Mouse (Mus musculus): ENCODE results near the gene Faap20. TPM values are rescaled to one million over a fixed set of nuclear protein-coding genes. Genes with fewer than 3 reads are reported as not detected.

The Faap20 gene
- total and polyA plus RNA-seq, 3 experiments: 31.0 to 45.0 (median 36.4) TPM

- DNase-seq (ENCODE audit: extremely low read depth): no peak
- H3K4me3 ChIP-seq (replicated peaks in 1 of 3; ENCODE audit: low read depth in 2 of 3, low read length in 2 of 3, poor library complexity in 1 of 3): no peak overlapping the region
- H3K27me3 ChIP-seq (replicated peaks): peaks cover 18% of the 10 kb centered on the region
- in situ Hi-C loops (cut with MboI; ENCODE audit: low pct_ligation_motif_present, low pct_unique_long_range_greater_than_20kb, low sequenced_read_pairs) (no loop called here), dilution Hi-C loops (cut with MboI; ENCODE audit: extremely low pct_ligation_motif_present, extremely low pct_unique_long_range_greater_than_20kb, low sequenced_read_pairs) (no loop called here)
- no peak for TF ChIP-seq BHLHE40 (IDR thresholded peaks at IDR 0.05; ENCODE audit: low read depth, low read length)
- no peak for TF ChIP-seq E2F4 (IDR thresholded peaks at IDR 0.05; ENCODE audit: insufficient replicate concordance, low read depth, low read length)
- no peak for TF ChIP-seq GABPA (IDR thresholded peaks at IDR 0.05; ENCODE audit: insufficient replicate concordance, low read depth, low read length)
- TF ChIP-seq RCOR1 (conservative IDR thresholded peaks at IDR 0.05; ENCODE audit: low read depth, low read length): no peak
- no peak for TF ChIP-seq PAX5 (IDR thresholded peaks at IDR 0.05; ENCODE audit: low read length)
- TF ChIP-seq CTCF (conservative IDR thresholded peaks at IDR 0.05 in 1 of 2, IDR thresholded peaks at IDR 0.05 in 1 of 2; ENCODE audit: low read depth in 2 of 2, low read length in 2 of 2): peak in 1 of 2 experiments; percentile 48; a peak in 2 of 4 replicates
- TF ChIP-seq JUND (conservative IDR thresholded peaks at IDR 0.05; ENCODE audit: low read depth, low read length): no peak
- peak; percentile 23 for TF ChIP-seq SMC3 (IDR thresholded peaks at IDR 0.05; ENCODE audit: low read depth, low read length)
- no peak for TF ChIP-seq NELFE (IDR thresholded peaks at IDR 0.05; ENCODE audit: low read depth, low read length)
- TF ChIP-seq MAZ (IDR thresholded peaks at IDR 0.05; ENCODE audit: low read depth, low read length): no peak
- no peak for TF ChIP-seq MAX (IDR thresholded peaks at IDR 0.05; ENCODE audit: low read length)
- TF ChIP-seq SIN3A (IDR thresholded peaks at IDR 0.05; ENCODE audit: low read length): no peak
- TF ChIP-seq HCFC1 (IDR thresholded peaks at IDR 0.05; ENCODE audit: low read depth, low read length): no peak
- peak; percentile 16 for TF ChIP-seq RAD21 (IDR thresholded peaks at IDR 0.05; ENCODE audit: low read depth, low read length)
- TF ChIP-seq IRF4 (IDR thresholded peaks at IDR 0.05; ENCODE audit: low read depth, low read length): no peak
- no peak overlapping the region for H3K27ac ChIP-seq (ENCODE audit: insufficient read depth, low read depth)
- no peak overlapping the region for H3K4me2 ChIP-seq (ENCODE audit: insufficient read depth, low read depth, poor library complexity, severe bottlenecking)
- no peaks in the 10 kb centered on the region for H3K79me2 ChIP-seq (replicated peaks; ENCODE audit: control insufficient read depth, extremely low read depth, insufficient read depth, poor library complexity, severe bottlenecking)
- no peak overlapping the region for H3K9ac ChIP-seq (ENCODE audit: insufficient read depth, low read depth)
- 0 out of 4 replicates have a peak, but pooled peaks cover 0 to under 1% of the 10 kb centered on the region in 2 experiments for H3K4me1 ChIP-seq (ENCODE audit: control insufficient read depth in 1 of 2, insufficient read depth in 2 of 2)
- H3K36me3 ChIP-seq (replicated peaks in 1 of 2; ENCODE audit: control insufficient read depth in 1 of 2, insufficient read depth in 1 of 2, low read length in 1 of 2): no peaks in the 10 kb centered on the region
- no peaks in the 10 kb centered on the region for H3K9me3 ChIP-seq (replicated peaks; ENCODE audit: low read length)
These were observed 45.5 kb downstream of the Faap20 start for GRCm38 (mm10) chr4:155295026-155295590.

GRCm38 (mm10) chr4:155295996-155296395 lies 46.4 kb downstream of the Faap20 start:
- peaks cover 0 to 5% of the 10 kb centered on the region in 2 experiments; a peak in 1 of 4 replicates for H3K4me1 ChIP-seq (ENCODE audit: control insufficient read depth in 1 of 2, insufficient read depth in 2 of 2)
- no peaks in the 10 kb centered on the region for H3K79me2 ChIP-seq (replicated peaks; ENCODE audit: control insufficient read depth, extremely low read depth, insufficient read depth, poor library complexity, severe bottlenecking)
- in situ Hi-C loops (cut with MboI; ENCODE audit: low pct_ligation_motif_present, low pct_unique_long_range_greater_than_20kb, low sequenced_read_pairs) (no loop called here), dilution Hi-C loops (cut with MboI; ENCODE audit: extremely low pct_ligation_motif_present, extremely low pct_unique_long_range_greater_than_20kb, low sequenced_read_pairs) (no loop called here)
- H3K27ac ChIP-seq (ENCODE audit: insufficient read depth, low read depth): no peak overlapping the region
- no peaks in the 10 kb centered on the region for H3K36me3 ChIP-seq (replicated peaks in 1 of 2; ENCODE audit: control insufficient read depth in 1 of 2, insufficient read depth in 1 of 2, low read length in 1 of 2)
- TF ChIP-seq CTCF (conservative IDR thresholded peaks at IDR 0.05 in 1 of 2, IDR thresholded peaks at IDR 0.05 in 1 of 2; ENCODE audit: low read depth in 2 of 2, low read length in 2 of 2) (peak in 1 of 2 experiments; percentile 57; a peak in 2 of 4 replicates), MEF2A (IDR thresholded peaks at IDR 0.05; ENCODE audit: borderline replicate concordance, low read depth, low read length) (no peak), RAD21 (IDR thresholded peaks at IDR 0.05; ENCODE audit: low read depth, low read length) (peak; percentile 31), SMC3 (IDR thresholded peaks at IDR 0.05; ENCODE audit: low read depth, low read length) (peak; percentile 48)
- H3K27me3 ChIP-seq (replicated peaks): peaks cover 21% of the 10 kb centered on the region
- H3K9me3 ChIP-seq (replicated peaks; ENCODE audit: low read length): no peaks in the 10 kb centered on the region
- no peak overlapping the region for H3K9ac ChIP-seq (ENCODE audit: insufficient read depth, low read depth)
- H3K4me2 ChIP-seq (ENCODE audit: insufficient read depth, low read depth, poor library complexity, severe bottlenecking): no peak overlapping the region
- no peak overlapping the region for H3K4me3 ChIP-seq (replicated peaks in 1 of 3; ENCODE audit: low read depth in 2 of 3, low read length in 2 of 3, poor library complexity in 1 of 3)
- no peak for DNase-seq (ENCODE audit: extremely low read depth)
